Mouse (Mus musculus) frontal cortex, postnatal 36 days (tissue): ENCODE data around the gene Aknad1.

Experiments used
- DNase-seq, 2 experiments: peaks; one replicate each; pipeline ENCODE4 v3.0.0; 2022; ENCODE audit warnings: low spot score in 2 of 2

The Aknad1 gene

GRCm38 (mm10) chr3:108787754-108788454, 48.4 kb downstream of the Aknad1 start:
- DNase-seq: no peak

- DNase-seq: no peak
Observed at GRCm38 (mm10) chr3:108788455-108788794, 49.0 kb downstream of the Aknad1 start.

- no peak for DNase-seq
Observed at GRCm38 (mm10) chr3:108789299-108789698, 49.8 kb downstream of the Aknad1 start.

GRCm38 (mm10) chr3:108790499-108790898, 51.0 kb downstream of the Aknad1 start:
- DNase-seq: no peak

GRCm38 (mm10) chr3:108791054-108791706, 51.7 kb downstream of the Aknad1 start:
- DNase-seq: peak in 1 of 2 experiments; percentile 20

GRCm38 (mm10) chr3:108792420-108792819, 53.0 kb downstream of the Aknad1 start:
- DNase-seq: no peak

GRCm38 (mm10) chr3:108794780-108795179, 55.3 kb downstream of the Aknad1 start:
- DNase-seq: no peak

- no peak for DNase-seq
Observed at GRCm38 (mm10) chr3:108795554-108796299, 56.3 kb downstream of the Aknad1 start.

- no peak for DNase-seq
Observed at GRCm38 (mm10) chr3:108796386-108796785, 56.9 kb downstream of the Aknad1 start.

- no peak for DNase-seq
Observed at GRCm38 (mm10) chr3:108797723-108798122, 58.3 kb downstream of the Aknad1 start.

GRCm38 (mm10) chr3:108798375-108798774, 58.9 kb downstream of the Aknad1 start:
- DNase-seq: no peak

- DNase-seq: peak in 1 of 2 experiments; percentile 46
Observed at GRCm38 (mm10) chr3:108805622-108806021, 66.2 kb downstream of the Aknad1 start.

GRCm38 (mm10) chr3:108810747-108811263, 71.3 kb downstream of the Aknad1 start:
- no peak for DNase-seq

- no peak for DNase-seq
Observed at GRCm38 (mm10) chr3:108815631-108816030, 76.2 kb downstream of the Aknad1 start.

GRCm38 (mm10) chr3:108830493-108830892, 91.0 kb downstream of the Aknad1 start:
- no peak for DNase-seq

GRCm38 (mm10) chr3:108831750-108832149, 92.3 kb downstream of the Aknad1 start:
- DNase-seq: no peak
